Mouse (Mus musculus): Measurements from ENCODE around the gene Pqlc3. TPM values are rescaled to one million over a fixed set of nuclear protein-coding genes. Genes with fewer than 3 reads are reported as not detected.

Pqlc3 gene
- polyA plus RNA-seq, 1 experiment from 2014 or later = 2.3 TPM

Other genes starting within 250 kb of the Pqlc3 start
- gene Greb1, start 199.5 kb downstream of the Pqlc3 start, polyA plus RNA-seq (2016; fragmentation: Nextera tagmentation; extraction: Ambion mirVana) = 3.8 and 4.4 TPM in 2 replicates
- 57.8 and 60.6 TPM in 2 replicates for gene E2f6, start 189.4 kb downstream of the Pqlc3 start, polyA plus RNA-seq (2016; fragmentation: Nextera tagmentation; extraction: Ambion mirVana)
- gene Rock2, start 105.5 kb downstream of the Pqlc3 start, polyA plus RNA-seq (2016; fragmentation: Nextera tagmentation; extraction: Ambion mirVana) = 20.2 and 21.4 TPM in 2 replicates
- gene 2410004P03Rik, start 11.3 kb upstream of the Pqlc3 start, polyA plus RNA-seq (2016; fragmentation: Nextera tagmentation; extraction: Ambion mirVana) = 0.41 and 1.2 TPM in 2 replicates
- gene Kcnf1, start 176.5 kb upstream of the Pqlc3 start, polyA plus RNA-seq (2016; fragmentation: Nextera tagmentation; extraction: Ambion mirVana) = 1.3 and 1.7 TPM in 2 replicates